Mouse (Mus musculus) brain, embryonic 14.5 days (tissue): ENCODE results near the gene Igfbp7. TPM values are rescaled to one million over a fixed set of nuclear protein-coding genes. Genes with fewer than 3 reads are reported as not detected.

Experiments
- DNase-seq: peaks from one replicate; pipeline ENCODE4 v3.0.0-alpha.2; 2011; ENCODE audit warnings: low read depth
- CTCF ChIP-seq: fragments of 200-500 bp; IDR thresholded peaks from 2 replicates; pipeline ENCODE4 v1.5.1; 2012; ENCODE audit warnings: inconsistent platforms, mild to moderate bottlenecking, moderate library complexity, borderline replicate concordance; ENCODE audit not compliant: insufficient read depth, insufficient read length; ENCODE audit errors: extremely low read depth
- POLR2A ChIP-seq: fragments of 200-500 bp; IDR thresholded peaks from 2 replicates; pipeline ENCODE4 v1.6.1; 2012; ENCODE audit warnings: mild to moderate bottlenecking, inconsistent platforms, borderline replicate concordance; ENCODE audit not compliant: poor library complexity, insufficient read depth, insufficient read length, severe bottlenecking; ENCODE audit errors: extremely low read depth
- polyA plus RNA-seq: library from polyadenylated mRNA; depleted of rRNA; stranded (reverse); fragments of >200 nt; gene quantifications from 2 replicates; pipeline ENCODE4 v1.2.3, GENCODE M21; 2012; rRNA removed

Gene Igfbp7
- 73.2 and 74.8 TPM in 2 replicates for polyA plus RNA-seq

- DNase-seq: peak; percentile 77
- TF ChIP-seq POLR2A: no peak
- peak; percentile 74 for TF ChIP-seq CTCF
These were observed at the start of gene Igfbp7 for GRCm38 (mm10) chr5:77407341-77408298. Gene Igfbp7 (minus strand): TSS chr5:77408041.

GRCm38 (mm10) chr5:77452103-77452502 lies 44.3 kb upstream of the Igfbp7 start:
- TF ChIP-seq POLR2A (no peak), CTCF (no peak)
- DNase-seq: no peak

- DNase-seq: no peak
These were observed 41.7 kb upstream of the Igfbp7 start for GRCm38 (mm10) chr5:77449531-77449930.

GRCm38 (mm10) chr5:77445431-77445830 lies 37.6 kb upstream of the Igfbp7 start:
- no peak for TF ChIP-seq POLR2A
- no peak for TF ChIP-seq CTCF

More at GRCm38 (mm10) chr5:77449531-77449930, 41.7 kb upstream of the Igfbp7 start:
- no peak for TF ChIP-seq POLR2A
- TF ChIP-seq CTCF: no peak

GRCm38 (mm10) chr5:77443889-77444573 lies 36.2 kb upstream of the Igfbp7 start:
- no peak for DNase-seq

More at GRCm38 (mm10) chr5:77445431-77445830, 37.6 kb upstream of the Igfbp7 start:
- no peak for DNase-seq

GRCm38 (mm10) chr5:77442856-77443623 lies 35.2 kb upstream of the Igfbp7 start:
- DNase-seq: no peak
- TF ChIP-seq POLR2A (no peak), CTCF (no peak)

More at GRCm38 (mm10) chr5:77443889-77444573, 36.2 kb upstream of the Igfbp7 start:
- TF ChIP-seq CTCF (no peak), POLR2A (no peak)

GRCm38 (mm10) chr5:77436308-77436707 lies 28.5 kb upstream of the Igfbp7 start:
- no peak for DNase-seq
- no peak for TF ChIP-seq CTCF
- TF ChIP-seq POLR2A: no peak

- no peak for DNase-seq
- TF ChIP-seq CTCF: no peak
- no peak for TF ChIP-seq POLR2A
These were observed 26.2 kb upstream of the Igfbp7 start for GRCm38 (mm10) chr5:77434060-77434459.

GRCm38 (mm10) chr5:77433561-77433960 lies 25.7 kb upstream of the Igfbp7 start:
- TF ChIP-seq POLR2A (no peak), CTCF (no peak)
- DNase-seq: no peak

GRCm38 (mm10) chr5:77433119-77433518 lies 25.3 kb upstream of the Igfbp7 start:
- no peak for DNase-seq

More at GRCm38 (mm10) chr5:77433119-77433518, 25.3 kb upstream of the Igfbp7 start:
- TF ChIP-seq POLR2A (no peak), CTCF (no peak)
